ENCODE assay signal across 9 mouse cellular contexts in genomic region chr8:80056331-80057070, GRCm38 (mm10). TPM values are rescaled to one million over a fixed set of nuclear protein-coding genes. Genes with fewer than 3 reads are reported as not detected.
DNase-seq lines count a peak whose midpoint lies in the region; ATAC-seq lines count a peak whose summit lies in the region.
"Had no signal": no experiment of that assay in that cellular context is flagged by ENCODE, and none has a peak within 500 bp of the region (broad histone marks: within the 10 kb centered on the region; RNA-seq: fewer than 3 reads in every experiment).

No protein-coding gene starts in this region.

- no peak for DNase-seq in heart, adult 11 months
- DNase-seq in embryonic facial prominence, embryonic 10.5 days (ENCODE audit: low spot score), result no peak
- DNase-seq in thymus, adult 18-20 months, result no peak
- DNase-seq in right cerebral cortex, adult 2 months (ENCODE audit: low spot score in 2 of 2), result no peak
- no peak for DNase-seq in gastrocnemius, postnatal 36 days
- DNase-seq: kidney, adult 8-10 months had no signal

- no peak for ATAC-seq in heart, embryonic 15.5 days (replicated peaks; ENCODE audit: insufficient number of reproducible peaks, insufficient read depth, low FRiP score, low read depth)
- ATAC-seq in hindbrain, embryonic 15.5 days (ENCODE audit: low FRiP score, low read depth), result 0 out of 2 replicates have a peak, but pooled peaks have one; percentile 21
- no peak for ATAC-seq in midbrain, embryonic 13.5 days

- no peak overlapping the region for H3K9ac ChIP-seq in heart, embryonic 15.5 days
- no peak overlapping the region for H3K9ac ChIP-seq in hindbrain, embryonic 15.5 days
- no peak overlapping the region for H3K9ac ChIP-seq in midbrain, embryonic 13.5 days (replicated peaks)

- peak overlapping the region; percentile 81; the same call in 1 of the 2 replicates for H3K4me2 ChIP-seq in heart, embryonic 15.5 days
- H3K4me2 ChIP-seq in hindbrain, embryonic 15.5 days, result peak overlapping the region; percentile 97
- H3K4me2 ChIP-seq in midbrain, embryonic 13.5 days (replicated peaks), result peak overlapping the region; percentile 92

- peaks cover 43% of the 10 kb centered on the region for H3K27me3 ChIP-seq in heart, embryonic 15.5 days
- peaks cover 79% of the 10 kb centered on the region for H3K27me3 ChIP-seq in embryonic facial prominence, embryonic 10.5 days (replicated peaks; ENCODE audit: low read depth, poor library complexity, severe bottlenecking)
- H3K27me3 ChIP-seq in hindbrain, embryonic 15.5 days, result peaks cover 45% of the 10 kb centered on the region
- peaks cover 85% of the 10 kb centered on the region for H3K27me3 ChIP-seq in midbrain, embryonic 13.5 days

- H3K36me3 ChIP-seq in heart, embryonic 15.5 days, result no peaks in the 10 kb centered on the region
- no peaks in the 10 kb centered on the region for H3K36me3 ChIP-seq in embryonic facial prominence, embryonic 10.5 days (replicated peaks)
- no peaks in the 10 kb centered on the region for H3K36me3 ChIP-seq in hindbrain, embryonic 15.5 days
- H3K36me3 ChIP-seq in midbrain, embryonic 13.5 days, result no peaks in the 10 kb centered on the region

- peaks cover 7% of the 10 kb centered on the region for H3K4me1 ChIP-seq in heart, embryonic 15.5 days (replicated peaks)
- peaks cover 55% of the 10 kb centered on the region for H3K4me1 ChIP-seq in embryonic facial prominence, embryonic 10.5 days
- H3K4me1 ChIP-seq in hindbrain, embryonic 15.5 days (replicated peaks), result peaks cover 24% of the 10 kb centered on the region
- peaks cover 37% of the 10 kb centered on the region for H3K4me1 ChIP-seq in midbrain, embryonic 13.5 days (replicated peaks)

- peak overlapping the region; percentile 60; the same call in 1 of the 2 replicates for H3K4me3 ChIP-seq in heart, embryonic 15.5 days
- peak overlapping the region; percentile 69 for H3K4me3 ChIP-seq in embryonic facial prominence, embryonic 10.5 days
- H3K4me3 ChIP-seq in hindbrain, embryonic 15.5 days, result peak overlapping the region; percentile 62
- H3K4me3 ChIP-seq in midbrain, embryonic 13.5 days (replicated peaks), result peak overlapping the region; percentile 56

- no peak overlapping the region for H3K27ac ChIP-seq in heart, embryonic 15.5 days
- no peak overlapping the region for H3K27ac ChIP-seq in embryonic facial prominence, embryonic 10.5 days (replicated peaks)
- no peak overlapping the region for H3K27ac ChIP-seq in hindbrain, embryonic 15.5 days (replicated peaks)
- H3K27ac ChIP-seq in midbrain, embryonic 13.5 days, result no peak overlapping the region

- no peaks in the 10 kb centered on the region for H3K9me3 ChIP-seq in heart, embryonic 15.5 days (replicated peaks)
- no peaks in the 10 kb centered on the region for H3K9me3 ChIP-seq in embryonic facial prominence, embryonic 10.5 days
- H3K9me3 ChIP-seq in hindbrain, embryonic 15.5 days, result no peaks in the 10 kb centered on the region
- no peaks in the 10 kb centered on the region for H3K9me3 ChIP-seq in midbrain, embryonic 13.5 days

- intact Hi-C loops in gastrocnemius, postnatal 36 days (cut with DNase I), result no loop called here

- WGBS in heart, embryonic 15.5 days, result 14% methylated on average over 13 of the region's 13 CpGs
- WGBS in embryonic facial prominence, embryonic 10.5 days, result 5% methylated on average over 13 of the region's 13 CpGs
- WGBS in hindbrain, embryonic 15.5 days, result 5% methylated on average over 13 of the region's 13 CpGs
- WGBS in midbrain, embryonic 13.5 days, result 4% methylated on average over 13 of the region's 13 CpGs

RNA-seq across cellular contexts. Expression of gene Hhip, which starts 1.3 kb away (rescaled TPM):
- polyA plus RNA-seq in heart, embryonic 15.5 days (2015; fragmentation: Nextera tagmentation; extraction: Ambion mirVana), result 1.8 and 5.0 TPM in 2 replicates
- 3.6 and 4.7 TPM in 2 replicates for polyA plus RNA-seq in embryonic facial prominence, embryonic 10.5 days (2016; fragmentation: Nextera tagmentation; extraction: Ambion mirVana)
- polyA plus RNA-seq in hindbrain, embryonic 15.5 days (2015; fragmentation: Nextera tagmentation; extraction: Ambion mirVana), result 2.6 and 3.1 TPM in 2 replicates
- 0.97 and 1.2 TPM in 2 replicates for polyA plus RNA-seq in midbrain, embryonic 13.5 days (2015; fragmentation: Nextera tagmentation; extraction: Ambion mirVana)
- under 1 TPM; 0.42 to 0.48 TPM for total RNA-seq in gastrocnemius, postnatal 36 days (2021)
